Mouse (Mus musculus) E14TG2a.4 (cell line): ENCODE data around the gene Bmp2k.

ENCODE experiments used
- CTCF ChIP-seq: conservative IDR thresholded peaks from 2 replicates; pipeline ENCODE4 v1.5.1; 2014; ENCODE audit warnings: low read length
- POU5F1 ChIP-seq: IDR thresholded peaks from 2 replicates; pipeline ENCODE4 v1.6.1; 2014; ENCODE audit warnings: low read length, borderline replicate concordance

DNA sequence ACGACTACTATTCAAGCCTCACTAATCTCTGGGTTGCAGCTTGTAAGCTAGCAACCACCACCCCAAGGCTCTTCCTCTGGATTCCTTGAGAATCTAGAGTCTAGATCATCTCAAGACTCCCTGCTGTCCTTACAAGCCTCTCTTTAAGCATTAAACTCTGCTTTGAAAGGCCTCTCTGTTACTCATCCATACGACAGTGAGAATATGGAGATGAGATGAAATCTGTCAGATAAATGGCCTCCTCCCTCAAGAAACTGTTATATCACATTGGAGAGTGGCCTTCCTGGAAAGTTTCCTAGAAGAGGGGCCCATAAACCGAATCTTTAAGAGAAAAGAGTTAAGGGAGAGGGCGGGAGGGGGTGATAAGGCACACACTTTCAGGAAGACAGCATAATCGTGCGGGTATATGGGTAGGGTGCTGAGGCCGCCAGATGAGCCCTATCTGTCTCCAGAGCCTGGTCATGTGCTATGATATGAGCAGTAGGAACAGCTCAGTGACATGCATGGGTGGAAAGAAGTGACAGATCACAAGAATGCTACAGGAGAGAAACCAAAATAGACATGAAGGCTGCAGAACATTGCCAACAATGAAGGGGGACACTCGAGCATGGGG lies 45.9 kb upstream of the Bmp2k start:
- TF ChIP-seq CTCF: no peak
- no peak for TF ChIP-seq POU5F1
